22 mouse cellular contexts compared by ENCODE assay signal in the genomic region with DNA sequence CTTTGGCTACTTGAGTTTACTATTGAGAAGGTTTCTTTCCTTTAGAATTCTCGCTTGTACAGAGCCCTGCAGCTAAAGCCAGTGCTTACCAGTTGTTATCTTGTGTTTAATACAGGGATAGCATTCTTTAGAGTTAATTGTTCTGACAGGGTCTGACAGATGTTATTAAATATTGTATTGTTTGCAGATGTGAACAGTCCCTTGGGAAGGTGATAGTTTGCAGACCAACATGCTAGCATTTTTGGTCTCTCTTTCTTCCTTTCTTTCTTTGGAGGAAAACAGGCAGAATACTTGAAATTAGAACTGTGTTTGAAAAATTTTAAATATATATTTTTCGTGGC. TPM values are rescaled to one million over a fixed set of nuclear protein-coding genes. Genes with fewer than 3 reads are reported as not detected.
DNase-seq lines count a peak whose midpoint lies in the region; ATAC-seq and TF ChIP-seq lines count a peak whose summit lies in the region.
"Had no signal": no experiment of that assay in that cellular context is flagged by ENCODE, and none has a peak within 500 bp of the region (broad histone marks: within the 10 kb centered on the region; RNA-seq: fewer than 3 reads in every experiment).

No protein-coding gene starts in this region.

- H3K4me3 ChIP-seq in embryonic facial prominence, embryonic 11.5 days (ENCODE audit: low read depth, low read length) = no peak overlapping the region
- no peak overlapping the region for H3K4me3 ChIP-seq in embryonic facial prominence, embryonic 10.5 days
- H3K4me3 ChIP-seq in heart, postnatal 0 days (ENCODE audit: low read depth, low read length) = no peak overlapping the region
- H3K4me3 ChIP-seq in lung, embryonic 15.5 days = no peak overlapping the region
- H3K4me3 ChIP-seq in limb, embryonic 15.5 days = no peak overlapping the region
- H3K4me3 ChIP-seq: forebrain, embryonic 10.5 days; hindbrain, embryonic 10.5 days; limb, embryonic 13.5 days; liver, embryonic 15.5 days; neural tube, embryonic 15.5 days had no signal

- no peaks in the 10 kb centered on the region for H3K27me3 ChIP-seq in embryonic facial prominence, embryonic 11.5 days (ENCODE audit: control insufficient read depth, insufficient read depth, low read length)
- 0 out of 2 replicates have a peak, but pooled peaks cover 3% of the 10 kb centered on the region for H3K27me3 ChIP-seq in embryonic facial prominence, embryonic 10.5 days (replicated peaks; ENCODE audit: low read depth, poor library complexity, severe bottlenecking)
- no peaks in the 10 kb centered on the region for H3K27me3 ChIP-seq in heart, postnatal 0 days (ENCODE audit: control insufficient read depth, insufficient read depth, low read length)
- H3K27me3 ChIP-seq in lung, embryonic 15.5 days = no peaks in the 10 kb centered on the region
- no peaks in the 10 kb centered on the region for H3K27me3 ChIP-seq in limb, embryonic 15.5 days
- H3K27me3 ChIP-seq: limb, embryonic 13.5 days; liver, embryonic 15.5 days; neural tube, embryonic 15.5 days had no signal

- no peak for ATAC-seq in embryonic facial prominence, embryonic 11.5 days (replicated peaks; ENCODE audit: insufficient number of reproducible peaks, low FRiP score, low TSS enrichment, low read depth)
- ATAC-seq in heart, postnatal 0 days (ENCODE audit: insufficient read depth, low read depth) = no peak
- 0 out of 2 replicates have a peak, but pooled peaks have one; percentile 5 for ATAC-seq in lung, embryonic 15.5 days (ENCODE audit: borderline replicate concordance, extremely low read depth, low FRiP score, low TSS enrichment)
- ATAC-seq in limb, embryonic 15.5 days (ENCODE audit: insufficient number of reproducible peaks, low FRiP score, low TSS enrichment, low read depth) = 0 out of 2 replicates have a peak, but pooled peaks have one; percentile 65
- ATAC-seq: midbrain, embryonic 16.5 days had no signal

- no peaks in the 10 kb centered on the region for H3K4me1 ChIP-seq in embryonic facial prominence, embryonic 11.5 days (ENCODE audit: control insufficient read depth, insufficient read depth, low read length)
- H3K4me1 ChIP-seq in embryonic facial prominence, embryonic 10.5 days = peaks cover 18% of the 10 kb centered on the region
- 0 out of 2 replicates have a peak, but pooled peaks cover 4% of the 10 kb centered on the region for H3K4me1 ChIP-seq in heart, postnatal 0 days (ENCODE audit: control insufficient read depth, insufficient read depth)
- peaks cover 22% of the 10 kb centered on the region for H3K4me1 ChIP-seq in lung, embryonic 15.5 days
- H3K4me1 ChIP-seq in limb, embryonic 15.5 days = no peaks in the 10 kb centered on the region
- H3K4me1 ChIP-seq: forebrain, embryonic 10.5 days; hindbrain, embryonic 10.5 days; limb, embryonic 13.5 days; liver, embryonic 15.5 days; neural tube, embryonic 15.5 days had no signal

- intact Hi-C loops in heart, postnatal 25 days (cut with DNase I) = no loop called here
- intact Hi-C loops in left cerebral cortex, postnatal 25 days (cut with DNase I) = no loop called here

- TF ChIP-seq CTCF in heart, postnatal 0 days (IDR thresholded peaks at IDR 0.05; ENCODE audit: low read depth) = no peak

- peak; percentile 54 for DNase-seq in embryonic facial prominence, embryonic 11.5 days (ENCODE audit: low spot score)
- DNase-seq in embryonic facial prominence, embryonic 10.5 days (ENCODE audit: low spot score) = no peak
- no peak for DNase-seq in heart, postnatal 0 days (ENCODE audit: low spot score)
- DNase-seq in heart, postnatal 25 days (ENCODE audit: low spot score) = no peak
- no peak for DNase-seq in lung, postnatal 4 days
- no peak for DNase-seq in left cerebral cortex, postnatal 25 days (ENCODE audit: low spot score in 2 of 2)
- DNase-seq: adrenal gland, postnatal 25 days; cerebellum, adult 11-12 months; cerebellum, postnatal 25 days; right cerebral cortex, postnatal 14 days; spleen, adult 18-20 months had no signal

- no peak overlapping the region for H3K27ac ChIP-seq in embryonic facial prominence, embryonic 11.5 days (replicated peaks; ENCODE audit: low read depth, low read length)
- H3K27ac ChIP-seq in embryonic facial prominence, embryonic 10.5 days (replicated peaks) = no peak overlapping the region
- H3K27ac ChIP-seq in heart, postnatal 0 days (ENCODE audit: low read depth) = 0 out of 2 replicates have a peak overlapping the region, but pooled peaks have one; percentile 15
- peak overlapping the region; percentile 68 for H3K27ac ChIP-seq in lung, embryonic 15.5 days
- peak overlapping the region; percentile 27; the same call in 1 of the 2 replicates for H3K27ac ChIP-seq in limb, embryonic 15.5 days
- H3K27ac ChIP-seq: forebrain, embryonic 10.5 days; hindbrain, embryonic 10.5 days; hindbrain, postnatal 0 days; kidney, postnatal 0 days; limb, embryonic 13.5 days; liver, embryonic 15.5 days; neural tube, embryonic 15.5 days had no signal

- H3K9ac ChIP-seq in embryonic facial prominence, embryonic 11.5 days (replicated peaks; ENCODE audit: low read length) = no peak overlapping the region
- no peak overlapping the region for H3K9ac ChIP-seq in heart, postnatal 0 days (replicated peaks; ENCODE audit: low read depth, low read length)
- no peak overlapping the region for H3K9ac ChIP-seq in lung, embryonic 15.5 days
- no peak overlapping the region for H3K9ac ChIP-seq in limb, embryonic 15.5 days
- H3K9ac ChIP-seq: limb, embryonic 13.5 days; liver, embryonic 15.5 days; neural tube, embryonic 15.5 days had no signal

- H3K9me3 ChIP-seq in embryonic facial prominence, embryonic 11.5 days (replicated peaks; ENCODE audit: control insufficient read depth, low read length) = no peaks in the 10 kb centered on the region
- no peaks in the 10 kb centered on the region for H3K9me3 ChIP-seq in embryonic facial prominence, embryonic 10.5 days
- H3K9me3 ChIP-seq in heart, postnatal 0 days (replicated peaks; ENCODE audit: control insufficient read depth, low read length) = no peaks in the 10 kb centered on the region
- no peaks in the 10 kb centered on the region for H3K9me3 ChIP-seq in lung, embryonic 15.5 days
- no peaks in the 10 kb centered on the region for H3K9me3 ChIP-seq in limb, embryonic 15.5 days
- H3K9me3 ChIP-seq: forebrain, embryonic 10.5 days; G1E; hindbrain, embryonic 10.5 days; limb, embryonic 13.5 days; liver, embryonic 15.5 days; neural tube, embryonic 15.5 days had no signal

- 27% methylated on average over 2 of the region's 2 CpGs for WGBS in embryonic facial prominence, embryonic 11.5 days
- 53% methylated on average over 2 of the region's 2 CpGs for WGBS in embryonic facial prominence, embryonic 10.5 days
- WGBS in heart, postnatal 0 days = 34% methylated on average over 2 of the region's 2 CpGs
- 24% methylated on average over 2 of the region's 2 CpGs for WGBS in lung, embryonic 15.5 days
- 44% methylated on average over 2 of the region's 2 CpGs for WGBS in limb, embryonic 15.5 days

- no peak for TF ChIP-seq EP300 in heart, postnatal 0 days (IDR thresholded peaks at IDR 0.05; ENCODE audit: low read depth)

- no peak overlapping the region for H3K4me2 ChIP-seq in embryonic facial prominence, embryonic 11.5 days (ENCODE audit: low read depth, low read length)
- no peak overlapping the region for H3K4me2 ChIP-seq in heart, postnatal 0 days (ENCODE audit: low read depth, low read length)
- H3K4me2 ChIP-seq in lung, embryonic 15.5 days = no peak overlapping the region
- H3K4me2 ChIP-seq in limb, embryonic 15.5 days = no peak overlapping the region
- H3K4me2 ChIP-seq: limb, embryonic 13.5 days; liver, embryonic 15.5 days; neural tube, embryonic 15.5 days had no signal

- no peaks in the 10 kb centered on the region for H3K36me3 ChIP-seq in embryonic facial prominence, embryonic 11.5 days (replicated peaks; ENCODE audit: control insufficient read depth, insufficient read depth, low read depth, low read length)
- H3K36me3 ChIP-seq in embryonic facial prominence, embryonic 10.5 days (replicated peaks) = no peaks in the 10 kb centered on the region
- no peaks in the 10 kb centered on the region for H3K36me3 ChIP-seq in heart, postnatal 0 days (replicated peaks; ENCODE audit: control insufficient read depth, insufficient read depth, low read length)
- no peaks in the 10 kb centered on the region for H3K36me3 ChIP-seq in lung, embryonic 15.5 days
- no peaks in the 10 kb centered on the region for H3K36me3 ChIP-seq in limb, embryonic 15.5 days
- H3K36me3 ChIP-seq: forebrain, embryonic 10.5 days; G1E; hindbrain, embryonic 10.5 days; limb, embryonic 13.5 days; liver, embryonic 15.5 days; neural tube, embryonic 15.5 days had no signal

RNA-seq across cellular contexts. Expression of a gene that starts 24.3 kb away (rescaled TPM):
- polyA plus RNA-seq in embryonic facial prominence, embryonic 11.5 days (2014; fragmentation: Nextera tagmentation; extraction: Ambion mirVana) = 1.0 and 1.4 TPM in 2 replicates
- 0.32 and 0.60 TPM in 2 replicates for polyA plus RNA-seq in embryonic facial prominence, embryonic 10.5 days (2016; fragmentation: Nextera tagmentation; extraction: Ambion mirVana)
- 0.35 and 0.38 TPM in 2 replicates for total RNA-seq in heart, postnatal 0 days (2014; rRNA removed; ENCODE audit: low replicate concordance)
- 0.40 and 0.52 TPM in 2 replicates for polyA plus RNA-seq in heart, postnatal 0 days (2015; fragmentation: Nextera tagmentation; extraction: Ambion mirVana)
- total RNA-seq in heart, postnatal 25 days (2021) = 1 to 10 TPM; 1.6 to 2.8 TPM
- polyA plus RNA-seq in lung, embryonic 15.5 days (2015; fragmentation: Nextera tagmentation; extraction: Ambion mirVana) = 0.29 and 0.35 TPM in 2 replicates
- 0.74 and 0.78 TPM in 2 replicates for polyA plus RNA-seq in limb, embryonic 15.5 days (2015; fragmentation: Nextera tagmentation; extraction: Ambion mirVana)
- total RNA-seq in left cerebral cortex, postnatal 25 days (2021) = 10 to 100 TPM; 29.3 to 34.9 TPM
- polyA plus RNA-seq: G1E had no signal

RNA-seq across cellular contexts. Expression of a gene that starts 36.7 kb away (rescaled TPM):
- 35.6 and 41.0 TPM in 2 replicates for polyA plus RNA-seq in embryonic facial prominence, embryonic 11.5 days (2014; fragmentation: Nextera tagmentation; extraction: Ambion mirVana)
- 40.2 and 42.2 TPM in 2 replicates for polyA plus RNA-seq in embryonic facial prominence, embryonic 10.5 days (2016; fragmentation: Nextera tagmentation; extraction: Ambion mirVana)
- total RNA-seq in heart, postnatal 0 days (2014; rRNA removed; ENCODE audit: low replicate concordance) = 39.5 and 47.7 TPM in 2 replicates
- polyA plus RNA-seq in heart, postnatal 0 days (2015; fragmentation: Nextera tagmentation; extraction: Ambion mirVana) = 54.0 and 59.0 TPM in 2 replicates
- total RNA-seq in heart, postnatal 25 days (2021) = 10 to 100 TPM; 48.6 to 54.3 TPM
- 181 and 184 TPM in 2 replicates for polyA plus RNA-seq in lung, embryonic 15.5 days (2015; fragmentation: Nextera tagmentation; extraction: Ambion mirVana)
- polyA plus RNA-seq in limb, embryonic 15.5 days (2015; fragmentation: Nextera tagmentation; extraction: Ambion mirVana) = 54.1 and 62.0 TPM in 2 replicates
- 1 to 10 TPM; 1.9 to 2.0 TPM for total RNA-seq in left cerebral cortex, postnatal 25 days (2021)
- polyA plus RNA-seq: G1E had no signal

Comparison
In these comparisons a context has a peak if more than half of its experiments do, and no peak if none do; other contexts are left out.
1. ATAC-seq: peak in lung, embryonic 15.5 days (single experiment) and limb, embryonic 15.5 days (single experiment); none in embryonic facial prominence, embryonic 11.5 days (single experiment) and heart, postnatal 0 days (single experiment).
2. H3K27ac ChIP-seq: peak in heart, postnatal 0 days (single experiment), lung, embryonic 15.5 days (single experiment) and limb, embryonic 15.5 days (single experiment); none in embryonic facial prominence, embryonic 11.5 days (single experiment) and embryonic facial prominence, embryonic 10.5 days (single experiment).